Mouse (Mus musculus): ENCODE results near the gene Myd88.

Gene Myd88

DNA sequence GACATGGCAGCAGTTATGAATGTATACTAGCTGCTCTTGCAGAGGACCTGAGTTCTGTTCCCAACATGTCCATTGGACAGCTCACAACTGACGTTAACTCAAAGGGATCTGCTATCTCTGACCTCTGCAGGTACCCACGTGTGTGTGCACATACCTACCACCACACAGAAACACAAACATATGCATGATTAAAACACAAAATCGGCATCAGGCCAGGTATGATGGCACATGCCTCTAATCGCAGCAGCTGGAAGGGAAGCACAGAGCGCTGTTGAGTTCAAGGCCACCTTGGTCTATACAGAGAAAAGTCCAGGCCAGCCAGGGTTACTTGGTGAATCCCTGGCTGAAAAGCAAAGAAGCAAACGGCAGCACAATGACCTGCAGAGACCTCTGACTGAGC lies 43.5 kb downstream of the Myd88 start:
- DNase-seq (ENCODE audit: low spot score in 2 of 2), result no peak

DNA sequence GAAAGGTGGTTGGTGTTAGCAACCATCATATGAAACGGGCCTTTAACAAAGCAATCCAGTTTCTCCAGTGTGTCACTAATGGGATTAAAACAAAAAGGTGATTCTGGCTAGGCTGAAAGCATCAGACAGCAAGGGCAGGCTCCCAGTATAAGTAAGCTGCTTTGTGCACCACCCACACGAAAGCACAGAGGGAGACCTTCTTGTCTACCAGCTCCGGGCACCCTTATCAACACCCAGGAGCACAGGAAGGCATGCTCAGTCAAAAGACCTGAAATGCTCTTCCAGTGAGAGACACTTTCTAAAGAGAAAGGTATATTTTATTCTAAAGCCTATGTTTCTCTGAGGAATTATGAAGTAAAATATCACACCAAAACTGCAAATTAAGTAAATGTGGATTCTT lies 50.4 kb downstream of the Myd88 start:
- no peak for DNase-seq (ENCODE audit: low spot score in 2 of 2)

Measured in urinary bladder, adult 18-20 months (tissue).